Mouse (Mus musculus): Measurements from ENCODE around the gene Agbl4. TPM values are rescaled to one million over a fixed set of nuclear protein-coding genes. Genes with fewer than 3 reads are reported as not detected.

The Agbl4 gene
- polyA plus RNA-seq, 1 experiment: 13.1 TPM

DNA sequence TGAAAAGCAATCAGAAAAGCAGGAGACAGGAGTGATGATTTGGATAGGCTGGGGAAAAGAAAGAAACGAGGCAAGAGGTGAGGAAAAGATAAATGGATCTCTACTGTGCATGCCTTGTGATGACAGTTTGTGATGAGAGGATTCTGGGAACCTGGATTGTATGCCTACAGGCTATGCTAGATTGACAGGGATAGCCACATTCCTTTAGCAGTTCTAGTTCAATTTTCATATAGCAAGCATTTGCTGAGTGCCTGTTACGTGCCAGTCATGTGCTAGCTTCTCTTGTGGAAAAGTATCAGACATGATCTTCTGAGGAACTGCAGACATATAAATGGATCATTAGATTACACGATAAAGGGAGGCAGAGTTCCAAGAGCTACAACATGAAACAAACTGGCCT, 151.8 kb downstream of the Agbl4 start:
- Histone ChIP-seq H3K27ac (ENCODE audit: insufficient read depth, low read length) (no peak overlapping the region), H3K4me1 (ENCODE audit: control insufficient read depth, insufficient read depth, low read length) (no peaks in the 10 kb centered on the region), H3K4me3 (ENCODE audit: insufficient read depth, low read length) (no peak overlapping the region)
- TF ChIP-seq CTCF (IDR thresholded peaks at IDR 0.05; ENCODE audit: extremely low read depth, insufficient read depth, low read length) (no peak), POLR2A (IDR thresholded peaks at IDR 0.05; ENCODE audit: extremely low read depth, insufficient read depth, low read length) (no peak)

DNA sequence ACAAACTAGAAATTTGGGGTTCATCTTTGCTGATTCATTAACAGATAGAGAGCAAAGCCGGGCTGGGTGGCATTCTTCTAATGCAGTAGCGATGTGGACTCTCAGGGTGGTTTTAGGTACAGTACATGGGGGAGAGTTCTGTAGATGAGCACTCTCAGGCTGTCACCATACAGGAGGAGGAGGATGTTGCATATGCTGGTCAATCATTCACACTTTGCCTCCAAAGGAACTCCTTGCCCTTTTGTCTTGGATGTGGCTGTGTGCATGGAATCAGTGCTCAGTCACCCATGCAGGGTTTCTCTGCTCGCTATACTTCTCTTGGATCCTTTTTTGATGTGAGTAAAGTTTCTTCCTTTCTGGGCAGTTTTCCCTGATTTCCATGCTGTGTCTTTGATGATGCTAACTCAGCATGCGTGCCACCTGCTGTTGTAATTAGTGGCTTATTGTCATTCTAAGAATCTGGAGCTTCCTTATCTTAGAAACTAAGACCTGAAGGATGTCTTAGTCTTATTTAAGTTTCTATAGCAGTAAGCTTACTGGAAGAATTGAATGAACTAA, 200.3 kb downstream of the Agbl4 start:
- Histone ChIP-seq H3K27ac (ENCODE audit: insufficient read depth, low read length) (no peak overlapping the region), H3K4me3 (ENCODE audit: insufficient read depth, low read length) (no peak overlapping the region), H3K4me1 (ENCODE audit: control insufficient read depth, insufficient read depth, low read length) (no peaks in the 10 kb centered on the region)
- TF ChIP-seq CTCF (IDR thresholded peaks at IDR 0.05; ENCODE audit: extremely low read depth, insufficient read depth, low read length) (no peak), POLR2A (IDR thresholded peaks at IDR 0.05; ENCODE audit: extremely low read depth, insufficient read depth, low read length) (no peak)

- Histone ChIP-seq H3K4me3 (ENCODE audit: insufficient read depth, low read length) (no peak overlapping the region), H3K4me1 (ENCODE audit: control insufficient read depth, insufficient read depth, low read length) (no peaks in the 10 kb centered on the region), H3K27ac (ENCODE audit: insufficient read depth, low read length) (no peak overlapping the region)
- TF ChIP-seq CTCF (IDR thresholded peaks at IDR 0.05; ENCODE audit: extremely low read depth, insufficient read depth, low read length) (no peak), POLR2A (IDR thresholded peaks at IDR 0.05; ENCODE audit: extremely low read depth, insufficient read depth, low read length) (no peak)
Observed at GRCm38 (mm10) chr4:110641417-110641816, 244.0 kb downstream of the Agbl4 start.

- Histone ChIP-seq H3K4me1 (ENCODE audit: control insufficient read depth, insufficient read depth, low read length) (no peaks in the 10 kb centered on the region), H3K4me3 (ENCODE audit: insufficient read depth, low read length) (no peak overlapping the region), H3K27ac (ENCODE audit: insufficient read depth, low read length) (no peak overlapping the region)
- TF ChIP-seq CTCF (IDR thresholded peaks at IDR 0.05; ENCODE audit: extremely low read depth, insufficient read depth, low read length): no peak
- TF ChIP-seq POLR2A (IDR thresholded peaks at IDR 0.05; ENCODE audit: extremely low read depth, insufficient read depth, low read length): no peak
Observed at GRCm38 (mm10) chr4:110662940-110663339, 265.5 kb downstream of the Agbl4 start.

DNA sequence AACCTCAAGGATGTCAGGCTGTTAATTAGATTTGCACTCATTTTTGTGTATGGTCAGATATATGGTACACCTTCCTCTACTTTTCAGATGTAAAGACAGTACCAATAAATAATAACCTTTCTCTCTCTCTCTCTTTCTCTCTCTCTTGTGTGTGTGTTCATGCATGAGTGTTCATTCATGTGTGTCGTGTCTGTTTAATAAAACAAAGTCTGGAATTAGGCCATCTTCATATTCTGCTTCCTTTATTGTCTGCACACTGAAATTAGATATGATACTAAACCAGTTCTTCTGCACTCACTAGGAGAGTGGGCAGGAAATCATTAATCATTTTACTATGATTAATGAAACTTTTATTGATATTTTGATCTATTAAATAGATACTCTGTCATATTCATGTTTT, 276.7 kb downstream of the Agbl4 start:
- TF ChIP-seq CTCF (IDR thresholded peaks at IDR 0.05; ENCODE audit: extremely low read depth, insufficient read depth, low read length): no peak
- no peak for TF ChIP-seq POLR2A (IDR thresholded peaks at IDR 0.05; ENCODE audit: extremely low read depth, insufficient read depth, low read length)
- Histone ChIP-seq H3K27ac (ENCODE audit: insufficient read depth, low read length) (no peak overlapping the region), H3K4me3 (ENCODE audit: insufficient read depth, low read length) (no peak overlapping the region), H3K4me1 (ENCODE audit: control insufficient read depth, insufficient read depth, low read length) (no peaks in the 10 kb centered on the region)

- H3K4me3 ChIP-seq (ENCODE audit: insufficient read depth, low read length): no peak overlapping the region
- no peak for TF ChIP-seq POLR2A (IDR thresholded peaks at IDR 0.05; ENCODE audit: extremely low read depth, insufficient read depth, low read length)
- TF ChIP-seq CTCF (IDR thresholded peaks at IDR 0.05; ENCODE audit: extremely low read depth, insufficient read depth, low read length): no peak
- no peak overlapping the region for H3K27ac ChIP-seq (ENCODE audit: insufficient read depth, low read length)
- H3K4me1 ChIP-seq (ENCODE audit: control insufficient read depth, insufficient read depth, low read length): no peaks in the 10 kb centered on the region
Observed at GRCm38 (mm10) chr4:110735141-110735540, 337.7 kb downstream of the Agbl4 start.

GRCm38 (mm10) chr4:110757941-110758340, 360.5 kb downstream of the Agbl4 start:
- TF ChIP-seq CTCF (IDR thresholded peaks at IDR 0.05; ENCODE audit: extremely low read depth, insufficient read depth, low read length): no peak
- no peak for TF ChIP-seq POLR2A (IDR thresholded peaks at IDR 0.05; ENCODE audit: extremely low read depth, insufficient read depth, low read length)
- no peak overlapping the region for H3K27ac ChIP-seq (ENCODE audit: insufficient read depth, low read length)
- H3K4me3 ChIP-seq (ENCODE audit: insufficient read depth, low read length): no peak overlapping the region
- no peaks in the 10 kb centered on the region for H3K4me1 ChIP-seq (ENCODE audit: control insufficient read depth, insufficient read depth, low read length)

DNA sequence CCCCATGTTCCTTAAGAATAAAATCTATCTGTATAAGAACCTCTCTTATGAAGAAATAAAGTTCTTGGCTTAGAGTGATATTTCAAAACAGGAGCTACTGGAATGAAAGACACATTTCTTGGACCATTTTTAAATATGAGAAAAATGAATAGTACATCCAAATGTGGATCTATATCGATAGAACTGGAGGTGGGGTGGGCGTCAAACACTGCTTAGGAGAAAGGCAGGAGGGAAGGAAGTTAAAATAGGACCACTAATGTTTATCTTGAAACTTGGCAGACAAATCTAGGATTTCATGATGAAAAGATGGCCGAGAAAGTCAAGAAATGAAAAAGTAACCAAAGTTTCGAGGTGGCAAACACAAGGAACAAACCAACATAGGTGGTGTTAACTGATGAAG, 391.1 kb downstream of the Agbl4 start:
- H3K27ac ChIP-seq (ENCODE audit: insufficient read depth, low read length): no peak overlapping the region
- no peaks in the 10 kb centered on the region for H3K4me1 ChIP-seq (ENCODE audit: control insufficient read depth, insufficient read depth, low read length)
- TF ChIP-seq CTCF (IDR thresholded peaks at IDR 0.05; ENCODE audit: extremely low read depth, insufficient read depth, low read length) (no peak), POLR2A (IDR thresholded peaks at IDR 0.05; ENCODE audit: extremely low read depth, insufficient read depth, low read length) (no peak)
- no peak overlapping the region for H3K4me3 ChIP-seq (ENCODE audit: insufficient read depth, low read length)

DNA sequence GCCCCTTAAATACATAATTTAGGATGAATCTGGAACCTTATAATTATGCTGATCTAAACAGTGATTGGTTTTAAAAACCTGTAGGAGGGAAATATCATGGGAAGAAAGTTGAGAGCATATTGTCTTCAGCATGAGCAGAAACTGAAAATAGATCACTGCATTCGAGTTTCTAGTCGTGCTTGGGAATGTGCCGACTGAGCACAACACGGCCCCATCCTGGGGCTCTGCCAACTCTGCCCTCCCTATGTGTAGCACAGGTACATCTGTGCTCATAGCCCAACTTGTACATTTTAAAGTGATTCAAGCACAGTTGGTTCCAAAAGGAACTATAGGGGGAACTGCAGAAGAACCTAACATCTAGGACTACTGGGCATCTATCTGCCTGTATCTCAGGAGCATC, 402.4 kb downstream of the Agbl4 start:
- Histone ChIP-seq H3K4me1 (ENCODE audit: control insufficient read depth, insufficient read depth, low read length) (no peaks in the 10 kb centered on the region), H3K4me3 (ENCODE audit: insufficient read depth, low read length) (no peak overlapping the region), H3K27ac (ENCODE audit: insufficient read depth, low read length) (no peak overlapping the region)
- TF ChIP-seq POLR2A (IDR thresholded peaks at IDR 0.05; ENCODE audit: extremely low read depth, insufficient read depth, low read length) (no peak), CTCF (IDR thresholded peaks at IDR 0.05; ENCODE audit: extremely low read depth, insufficient read depth, low read length) (no peak)

- Histone ChIP-seq H3K4me1 (ENCODE audit: control insufficient read depth, insufficient read depth, low read length) (no peaks in the 10 kb centered on the region), H3K4me3 (ENCODE audit: insufficient read depth, low read length) (no peak overlapping the region), H3K27ac (ENCODE audit: insufficient read depth, low read length) (no peak overlapping the region)
- TF ChIP-seq CTCF (IDR thresholded peaks at IDR 0.05; ENCODE audit: extremely low read depth, insufficient read depth, low read length) (no peak), POLR2A (IDR thresholded peaks at IDR 0.05; ENCODE audit: extremely low read depth, insufficient read depth, low read length) (no peak)
Observed at GRCm38 (mm10) chr4:110810947-110811346, 413.5 kb downstream of the Agbl4 start.

All from cortical plate, adult 2 months (tissue).